Mouse (Mus musculus): Measurements from ENCODE around the gene Mical3.
A peak's percentile ranks its signal among the peaks of the same experiment; 100 is the strongest.

Mical3 gene

GRCm38 (mm10) chr6:121130773-121131172, at the start of gene Mical3:
TSS of gene Mical3 (minus strand) at chr6:121130999.
- DNase-seq = no peak

GRCm38 (mm10) chr6:121179846-121180245, 49.0 kb upstream of the Mical3 start:
- no peak for DNase-seq

GRCm38 (mm10) chr6:121178700-121179358, 48.0 kb upstream of the Mical3 start:
- DNase-seq = peak; percentile 59 to 72

- DNase-seq = peak; percentile 46 to 64
Measured at GRCm38 (mm10) chr6:121177118-121177708, 46.4 kb upstream of the Mical3 start.

GRCm38 (mm10) chr6:121176731-121177098, 45.9 kb upstream of the Mical3 start:
- DNase-seq = no peak

GRCm38 (mm10) chr6:121176011-121176730, 45.4 kb upstream of the Mical3 start:
- no peak for DNase-seq

- no peak for DNase-seq
Measured at GRCm38 (mm10) chr6:121174761-121175160, 44.0 kb upstream of the Mical3 start.

GRCm38 (mm10) chr6:121173471-121173870, 42.7 kb upstream of the Mical3 start:
- DNase-seq = no peak

- no peak for DNase-seq
Measured at GRCm38 (mm10) chr6:121171102-121171501, 40.3 kb upstream of the Mical3 start.

GRCm38 (mm10) chr6:121167381-121167975, 36.7 kb upstream of the Mical3 start:
- no peak for DNase-seq

- peak; percentile 68 to 80 for DNase-seq
Measured at GRCm38 (mm10) chr6:121166098-121166552, 35.3 kb upstream of the Mical3 start.

GRCm38 (mm10) chr6:121162616-121163015, 31.8 kb upstream of the Mical3 start:
- DNase-seq = no peak

GRCm38 (mm10) chr6:121160126-121160525, 29.3 kb upstream of the Mical3 start:
- no peak for DNase-seq

- DNase-seq = no peak
Measured at GRCm38 (mm10) chr6:121159616-121160015, 28.8 kb upstream of the Mical3 start.

GRCm38 (mm10) chr6:121156030-121156429, 25.2 kb upstream of the Mical3 start:
- no peak for DNase-seq

GRCm38 (mm10) chr6:121154451-121155300, 23.9 kb upstream of the Mical3 start:
- no peak for DNase-seq

- no peak for DNase-seq
Measured at GRCm38 (mm10) chr6:121153177-121153576, 22.4 kb upstream of the Mical3 start.

GRCm38 (mm10) chr6:121151732-121152131, 20.9 kb upstream of the Mical3 start:
- peak; percentile 30 to 51 for DNase-seq

- DNase-seq = no peak
Measured at GRCm38 (mm10) chr6:121150126-121150525, 19.3 kb upstream of the Mical3 start.

GRCm38 (mm10) chr6:121149420-121149819, 18.6 kb upstream of the Mical3 start:
- no peak for DNase-seq

GRCm38 (mm10) chr6:121148360-121148759, 17.6 kb upstream of the Mical3 start:
- DNase-seq = no peak

- DNase-seq = peak in 1 of 2 experiments; percentile 53
Measured at GRCm38 (mm10) chr6:121146798-121147197, 16.0 kb upstream of the Mical3 start.

GRCm38 (mm10) chr6:121145906-121146305, 15.1 kb upstream of the Mical3 start:
- no peak for DNase-seq

Measured in kidney, adult 8-10 months (tissue).